Mouse (Mus musculus): ENCODE results near the gene Nxnl2. TPM values are rescaled to one million over a fixed set of nuclear protein-coding genes. Genes with fewer than 3 reads are reported as not detected.
"Not testable (repeated sequence)": the region's sequence is repeated elsewhere in the genome, so short reads cannot be mapped to it uniquely, and the experiment has no call there.

Nxnl2 gene
- polyA plus RNA-seq, 1 experiment from 2014 or later: 0.72 TPM

DNA sequence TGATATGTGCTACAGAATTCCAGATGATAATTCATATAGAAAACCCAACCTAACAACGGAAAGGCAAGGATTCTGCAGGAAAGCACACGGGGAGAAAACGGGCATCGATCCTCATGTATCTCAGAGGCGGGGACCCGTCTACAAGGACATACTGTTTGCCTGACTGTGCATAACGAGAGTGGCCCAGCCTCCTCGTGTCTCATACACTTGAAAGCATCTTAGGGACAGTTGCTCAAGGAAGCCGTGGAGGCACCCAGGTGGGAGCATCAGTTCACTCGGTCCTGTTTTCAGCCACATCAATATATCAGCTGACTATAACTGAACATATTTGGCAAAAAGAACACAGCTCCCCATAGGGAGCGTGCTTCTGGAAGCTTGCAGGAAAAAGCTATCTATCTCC, 33.3 kb downstream of the Nxnl2 start:
- 90% methylated on average over 11 of the region's 11 CpGs for WGBS
- not testable (repeated sequence) for H3K9ac ChIP-seq (ENCODE audit: low read length); H3K4me3 ChIP-seq (ENCODE audit: low read depth, low read length); ATAC-seq (replicated peaks; ENCODE audit: low FRiP score); H3K27me3 ChIP-seq (ENCODE audit: control insufficient read depth, insufficient read depth, low read length); H3K4me2 ChIP-seq (ENCODE audit: low read depth, low read length, severe bottlenecking); H3K4me1 ChIP-seq (replicated peaks; ENCODE audit: control insufficient read depth, insufficient read depth, low read length); H3K36me3 ChIP-seq (ENCODE audit: control insufficient read depth, insufficient read depth, low read length); H3K9me3 ChIP-seq (ENCODE audit: control insufficient read depth, low read length); H3K27ac ChIP-seq (ENCODE audit: low read depth, low read length); DNase-seq (ENCODE audit: low spot score)

DNA sequence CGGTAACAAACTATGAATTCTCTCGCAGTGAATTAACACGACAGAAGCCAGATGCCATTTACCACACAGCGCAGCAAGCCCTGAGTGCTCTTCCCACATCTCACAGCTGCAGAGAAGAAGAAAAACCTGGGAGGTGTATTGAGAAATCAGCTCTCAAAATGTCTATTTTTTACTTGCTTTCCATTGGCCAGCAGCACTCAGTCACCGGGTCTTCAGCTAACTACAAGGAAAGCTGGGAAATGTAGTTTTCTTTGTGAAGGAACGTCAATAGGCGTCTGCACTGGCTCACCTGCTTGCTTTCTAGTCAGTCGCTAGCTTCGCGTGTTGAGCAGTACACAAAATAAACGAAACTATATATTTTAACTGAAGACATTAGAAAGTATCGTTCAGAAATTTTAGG, 37.1 kb downstream of the Nxnl2 start:
- Histone ChIP-seq H3K4me1 (replicated peaks; ENCODE audit: control insufficient read depth, insufficient read depth, low read length) (peaks cover 2% of the 10 kb centered on the region; the same call in 1 of the 2 replicates), H3K36me3 (ENCODE audit: control insufficient read depth, insufficient read depth, low read length) (no peaks in the 10 kb centered on the region), H3K4me3 (ENCODE audit: low read depth, low read length) (no peak overlapping the region), H3K4me2 (ENCODE audit: low read depth, low read length, severe bottlenecking) (no peak overlapping the region), H3K27ac (ENCODE audit: low read depth, low read length) (no peak overlapping the region), H3K9me3 (ENCODE audit: control insufficient read depth, low read length) (no peaks in the 10 kb centered on the region), H3K27me3 (ENCODE audit: control insufficient read depth, insufficient read depth, low read length) (no peaks in the 10 kb centered on the region), H3K9ac (ENCODE audit: low read length) (peak overlapping the region; percentile 20; the same call in 1 of the 2 replicates)
- ATAC-seq (replicated peaks; ENCODE audit: low FRiP score) (no peak; the same call in 1 of the 2 replicates), DNase-seq (ENCODE audit: low spot score) (no peak)
- 77% methylated on average over 12 of the region's 12 CpGs for WGBS

DNA sequence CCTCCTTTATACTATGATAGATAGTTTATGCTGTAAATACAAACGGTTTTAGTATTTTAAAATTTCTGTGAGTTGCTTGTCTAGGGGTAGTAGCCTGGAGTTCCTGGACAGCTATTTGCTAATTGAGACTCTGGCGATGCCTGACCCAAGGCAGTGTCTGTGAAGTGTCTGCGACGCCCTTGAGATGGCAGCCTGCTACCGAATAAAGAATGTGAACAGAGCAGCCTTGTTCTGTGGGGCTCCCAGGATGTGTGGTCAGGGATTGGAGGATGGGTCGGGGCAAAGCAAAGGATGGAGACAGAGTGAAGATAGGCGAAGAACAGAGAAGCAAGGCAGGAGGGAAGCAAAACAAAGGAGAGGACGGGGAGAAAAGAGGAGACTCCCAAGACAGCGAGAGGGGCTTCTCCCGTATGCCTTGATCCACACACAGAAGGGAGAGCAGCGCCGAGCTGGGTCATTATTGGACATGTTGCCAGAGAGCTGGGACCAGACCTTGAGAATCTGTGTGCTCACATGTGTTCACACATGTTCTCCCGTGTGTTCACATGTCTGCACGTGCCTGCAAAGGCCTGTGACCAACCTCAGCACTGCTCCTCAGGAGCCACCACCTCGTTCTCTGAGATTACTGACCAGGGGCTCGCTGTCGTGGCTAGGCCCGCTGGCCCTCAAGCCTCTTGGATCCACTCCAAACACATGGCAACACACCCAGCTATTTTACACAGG, 37.7 kb downstream of the Nxnl2 start:
- 73% methylated on average over 18 of the region's 18 CpGs for WGBS
- peak; percentile 76 for ATAC-seq (replicated peaks; ENCODE audit: low FRiP score)
- no peak overlapping the region; the same call in 1 of the 2 replicates for H3K27ac ChIP-seq (ENCODE audit: low read depth, low read length)

DNA sequence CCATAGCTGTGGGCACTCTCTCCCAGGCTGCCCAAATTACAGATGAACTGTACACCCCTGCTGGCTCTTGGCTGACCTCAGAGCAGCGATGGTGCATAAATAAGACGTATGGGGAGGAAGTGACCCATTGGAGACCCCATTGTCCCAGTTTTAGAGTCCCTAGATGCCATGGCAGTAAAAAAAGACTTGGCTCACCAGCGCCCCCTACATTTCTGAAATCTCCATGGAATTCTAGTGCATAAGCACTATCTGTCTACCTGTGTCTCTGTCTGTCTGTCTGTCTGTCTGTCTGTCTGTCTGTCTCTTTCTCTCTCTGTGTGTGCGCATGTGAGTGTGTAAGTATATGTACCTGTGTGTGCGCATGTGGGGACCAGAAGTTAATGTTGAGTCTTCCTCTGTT, 39.8 kb downstream of the Nxnl2 start:
- no peak overlapping the region for H3K4me2 ChIP-seq (ENCODE audit: low read depth, low read length, severe bottlenecking)
- ATAC-seq (replicated peaks; ENCODE audit: low FRiP score) (no peak), DNase-seq (ENCODE audit: low spot score) (no peak)
- 71% methylated on average over 5 of the region's 5 CpGs for WGBS
- H3K36me3 ChIP-seq (ENCODE audit: control insufficient read depth, insufficient read depth, low read length): no peaks in the 10 kb centered on the region
- no peaks in the 10 kb centered on the region for H3K27me3 ChIP-seq (ENCODE audit: control insufficient read depth, insufficient read depth, low read length)
- H3K9ac ChIP-seq (ENCODE audit: low read length): no peak overlapping the region
- H3K4me1 ChIP-seq (replicated peaks; ENCODE audit: control insufficient read depth, insufficient read depth, low read length): peaks cover 2% of the 10 kb centered on the region; the same call in 1 of the 2 replicates
- no peaks in the 10 kb centered on the region for H3K9me3 ChIP-seq (ENCODE audit: control insufficient read depth, low read length)
- no peak overlapping the region for H3K4me3 ChIP-seq (ENCODE audit: low read depth, low read length)
- no peak overlapping the region for H3K27ac ChIP-seq (ENCODE audit: low read depth, low read length)

More for the DNA sequence above, 37.7 kb downstream of the Nxnl2 start:
- Histone ChIP-seq H3K9me3 (ENCODE audit: control insufficient read depth, low read length) (no peaks in the 10 kb centered on the region), H3K4me1 (replicated peaks; ENCODE audit: control insufficient read depth, insufficient read depth, low read length) (peaks cover 2% of the 10 kb centered on the region; the same call in 1 of the 2 replicates), H3K4me2 (ENCODE audit: low read depth, low read length, severe bottlenecking) (no peak overlapping the region), H3K4me3 (ENCODE audit: low read depth, low read length) (no peak overlapping the region), H3K36me3 (ENCODE audit: control insufficient read depth, insufficient read depth, low read length) (no peaks in the 10 kb centered on the region), H3K27me3 (ENCODE audit: control insufficient read depth, insufficient read depth, low read length) (no peaks in the 10 kb centered on the region), H3K9ac (ENCODE audit: low read length) (peak overlapping the region; percentile 16; the same call in 1 of the 2 replicates)
- DNase-seq (ENCODE audit: low spot score): no peak

DNA sequence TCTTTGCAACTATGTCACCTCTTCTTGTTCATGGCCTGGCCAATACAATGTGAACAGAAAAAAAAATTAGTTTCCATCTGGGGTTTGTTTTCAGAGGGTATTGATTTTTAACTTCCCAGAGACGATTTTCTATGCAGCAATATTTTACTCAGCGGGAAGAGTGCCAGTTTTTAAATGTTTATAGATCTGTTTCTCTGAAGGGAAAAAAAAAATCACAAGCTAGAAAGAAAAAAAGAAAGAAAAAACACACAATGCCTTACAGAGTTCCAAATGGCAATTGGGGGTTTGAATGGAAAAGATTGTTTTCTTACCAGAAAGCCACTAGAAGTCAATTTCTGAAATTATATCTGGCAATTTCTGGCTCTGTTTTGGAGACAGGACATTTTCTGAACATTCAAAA, 43.9 kb downstream of the Nxnl2 start:
- DNase-seq (ENCODE audit: low spot score): no peak
- Histone ChIP-seq H3K4me3 (ENCODE audit: low read depth, low read length) (no peak overlapping the region), H3K36me3 (ENCODE audit: control insufficient read depth, insufficient read depth, low read length) (no peaks in the 10 kb centered on the region), H3K4me1 (replicated peaks; ENCODE audit: control insufficient read depth, insufficient read depth, low read length) (no peaks in the 10 kb centered on the region), H3K9me3 (ENCODE audit: control insufficient read depth, low read length) (no peaks in the 10 kb centered on the region), H3K9ac (ENCODE audit: low read length) (no peak overlapping the region), H3K27ac (ENCODE audit: low read depth, low read length) (no peak overlapping the region), H3K4me2 (ENCODE audit: low read depth, low read length, severe bottlenecking) (no peak overlapping the region), H3K27me3 (ENCODE audit: control insufficient read depth, insufficient read depth, low read length) (no peaks in the 10 kb centered on the region)
- ATAC-seq (replicated peaks; ENCODE audit: low FRiP score): no peak
- 91% methylated on average over 2 of the region's 2 CpGs for WGBS

DNA sequence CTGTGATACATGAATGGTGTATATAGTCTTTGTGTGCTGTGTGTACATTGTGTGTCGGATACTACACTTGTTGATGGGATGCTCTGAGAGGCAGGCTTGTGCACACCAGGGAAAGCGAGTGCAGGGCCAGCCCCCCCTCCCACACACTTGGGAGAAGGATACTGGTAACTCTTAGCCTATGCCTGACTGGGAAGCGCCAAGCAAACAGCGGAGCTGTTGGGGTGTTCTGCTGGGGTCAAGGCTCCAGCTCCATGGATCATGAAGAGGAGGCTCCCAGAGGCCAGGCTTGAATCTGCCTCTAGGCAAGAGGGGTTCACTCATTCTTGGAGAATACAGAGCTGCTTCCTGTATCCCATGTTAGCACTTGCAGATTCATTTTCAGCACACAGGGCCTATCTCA, 50.1 kb downstream of the Nxnl2 start:
- H3K27ac ChIP-seq (ENCODE audit: low read depth, low read length): no peak overlapping the region
- no peaks in the 10 kb centered on the region for H3K9me3 ChIP-seq (ENCODE audit: control insufficient read depth, low read length)
- no peaks in the 10 kb centered on the region for H3K27me3 ChIP-seq (ENCODE audit: control insufficient read depth, insufficient read depth, low read length)
- no peaks in the 10 kb centered on the region for H3K4me1 ChIP-seq (replicated peaks; ENCODE audit: control insufficient read depth, insufficient read depth, low read length)
- no peak overlapping the region for H3K9ac ChIP-seq (ENCODE audit: low read length)
- DNase-seq (ENCODE audit: low spot score) (no peak), ATAC-seq (replicated peaks; ENCODE audit: low FRiP score) (no peak)
- WGBS: 85% methylated on average over 4 of the region's 4 CpGs
- H3K4me2 ChIP-seq (ENCODE audit: low read depth, low read length, severe bottlenecking): no peak overlapping the region
- H3K36me3 ChIP-seq (ENCODE audit: control insufficient read depth, insufficient read depth, low read length): no peaks in the 10 kb centered on the region
- no peak overlapping the region for H3K4me3 ChIP-seq (ENCODE audit: low read depth, low read length)

DNA sequence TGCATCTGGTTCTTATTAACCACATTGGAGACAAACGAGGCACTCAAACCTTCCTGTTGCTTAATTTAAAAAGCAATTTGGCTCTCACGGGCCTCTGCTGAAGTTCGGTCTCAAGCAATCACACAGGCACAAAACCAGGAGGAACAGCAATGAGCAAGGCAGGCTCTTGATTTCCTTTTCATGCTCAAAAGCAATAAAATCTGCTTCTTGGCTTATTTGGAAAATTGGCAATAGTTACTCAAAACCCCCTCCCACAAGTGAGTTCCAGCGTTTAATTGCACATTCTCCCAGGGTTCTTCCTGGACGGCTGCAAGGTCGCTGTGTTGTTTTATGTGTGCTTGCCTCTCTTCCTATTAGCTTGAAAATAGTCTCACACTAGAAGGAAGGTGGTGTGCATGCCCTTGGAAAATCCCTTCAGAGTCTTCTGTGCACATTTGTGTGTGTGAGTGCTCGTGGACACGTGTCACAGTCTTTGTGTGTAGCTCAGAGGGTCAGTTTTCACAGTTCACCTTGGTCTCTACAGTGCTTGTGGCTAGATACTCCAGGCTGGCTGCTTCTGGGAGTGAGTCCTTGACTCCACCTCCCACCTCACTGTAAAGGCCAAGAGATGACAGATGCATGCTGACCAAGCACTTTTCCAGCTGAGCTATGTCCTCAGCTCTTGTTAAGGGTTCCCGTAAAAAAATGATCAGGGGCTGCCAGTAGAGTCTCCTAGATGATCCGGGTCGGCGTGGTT, 50.8 kb downstream of the Nxnl2 start:
- DNase-seq (ENCODE audit: low spot score) (no peak), ATAC-seq (replicated peaks; ENCODE audit: low FRiP score) (no peak)
- WGBS: 67% methylated on average over 12 of the region's 12 CpGs
- H3K27ac ChIP-seq (ENCODE audit: low read depth, low read length): no peak overlapping the region
- no peak overlapping the region for H3K9ac ChIP-seq (ENCODE audit: low read length)
- H3K4me1 ChIP-seq (replicated peaks; ENCODE audit: control insufficient read depth, insufficient read depth, low read length): no peaks in the 10 kb centered on the region
- no peaks in the 10 kb centered on the region for H3K27me3 ChIP-seq (ENCODE audit: control insufficient read depth, insufficient read depth, low read length)
- no peak overlapping the region for H3K4me2 ChIP-seq (ENCODE audit: low read depth, low read length, severe bottlenecking)
- H3K36me3 ChIP-seq (ENCODE audit: control insufficient read depth, insufficient read depth, low read length): no peaks in the 10 kb centered on the region
- H3K4me3 ChIP-seq (ENCODE audit: low read depth, low read length): no peak overlapping the region
- H3K9me3 ChIP-seq (ENCODE audit: control insufficient read depth, low read length): no peaks in the 10 kb centered on the region

Data from forebrain, embryonic 11.5 days (tissue).